Mouse (Mus musculus): ENCODE measurements around the gene Gm49368. TPM values are rescaled to one million over a fixed set of nuclear protein-coding genes. Genes with fewer than 3 reads are reported as not detected.

The Gm49368 gene
- total and polyA plus RNA-seq, 2 experiments from 2014 or later, result not detected

DNA sequence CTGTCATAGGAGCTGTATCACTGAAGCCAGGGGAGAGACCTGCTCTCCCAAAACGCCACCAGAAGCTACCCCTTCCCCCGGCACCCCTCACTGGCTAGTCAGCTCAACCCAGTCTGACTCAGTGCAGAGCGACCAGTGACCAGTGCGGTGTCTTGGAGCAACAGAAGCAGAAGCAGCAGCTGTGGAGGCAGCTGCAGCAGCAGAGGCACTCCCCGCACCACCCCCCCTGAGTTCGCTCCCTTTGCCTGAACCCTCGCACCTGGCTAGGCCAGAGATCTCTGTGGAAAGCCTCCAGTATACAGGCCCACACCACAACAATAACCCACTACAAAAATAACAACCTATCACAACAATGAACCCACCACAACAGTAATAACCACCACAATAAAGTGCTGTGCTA lies 3.9 kb upstream of the Gm49368 start:
- no peak overlapping the region for H3K9ac ChIP-seq (replicated peaks; ENCODE audit: low read length, poor library complexity, severe bottlenecking)
- H3K4me1 ChIP-seq (ENCODE audit: insufficient read depth, low read length), result no peaks in the 10 kb centered on the region
- H3K9me3 ChIP-seq (ENCODE audit: low read length), result no peaks in the 10 kb centered on the region
- DNase-seq (ENCODE audit: low spot score) (no peak), ATAC-seq (ENCODE audit: low FRiP score) (no peak)
- H3K27ac ChIP-seq (ENCODE audit: low read depth, low read length), result no peak overlapping the region
- no peak overlapping the region for H3K4me2 ChIP-seq (ENCODE audit: low read depth, low read length, poor library complexity, severe bottlenecking)
- no peak for TF ChIP-seq CTCF (IDR thresholded peaks at IDR 0.05)
- no peaks in the 10 kb centered on the region for H3K27me3 ChIP-seq (ENCODE audit: insufficient read depth, low read length)
- no peak overlapping the region for H3K4me3 ChIP-seq (ENCODE audit: low read depth, low read length)
- WGBS, result 77% methylated on average over 7 of the region's 7 CpGs
- H3K36me3 ChIP-seq (ENCODE audit: insufficient read depth, low read length), result no peaks in the 10 kb centered on the region

DNA sequence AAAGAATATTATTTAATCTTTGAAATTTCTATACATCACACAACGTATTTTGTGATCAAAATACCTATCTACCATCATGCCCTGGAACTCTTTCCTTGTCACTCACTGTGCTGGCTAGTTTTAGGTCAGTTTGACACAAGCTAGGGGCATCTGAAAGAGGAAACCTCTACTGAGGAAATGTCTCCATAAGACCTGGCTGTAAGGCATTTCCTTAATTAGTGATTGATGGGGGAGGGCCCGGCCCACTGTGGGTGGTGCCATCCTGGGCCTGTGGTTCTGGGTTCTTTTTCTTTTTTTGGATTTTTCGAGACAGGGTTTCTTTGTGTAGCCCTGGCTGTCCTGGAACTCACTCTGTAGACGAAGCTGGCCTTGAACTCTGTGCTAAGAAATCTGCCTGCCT lies 3.4 kb upstream of the Gm49368 start:
- Histone ChIP-seq H3K27me3 (ENCODE audit: insufficient read depth, low read length) (no peaks in the 10 kb centered on the region), H3K4me2 (ENCODE audit: low read depth, low read length, poor library complexity, severe bottlenecking) (no peak overlapping the region), H3K9me3 (ENCODE audit: low read length) (no peaks in the 10 kb centered on the region), H3K4me1 (ENCODE audit: insufficient read depth, low read length) (no peaks in the 10 kb centered on the region), H3K36me3 (ENCODE audit: insufficient read depth, low read length) (no peaks in the 10 kb centered on the region), H3K27ac (ENCODE audit: low read depth, low read length) (no peak overlapping the region), H3K9ac (replicated peaks; ENCODE audit: low read length, poor library complexity, severe bottlenecking) (no peak overlapping the region), H3K4me3 (ENCODE audit: low read depth, low read length) (no peak overlapping the region)
- ATAC-seq (ENCODE audit: low FRiP score), result no peak
- no peak for DNase-seq (ENCODE audit: low spot score)
- WGBS, result 77% methylated on average over 4 of the region's 4 CpGs
- TF ChIP-seq CTCF (IDR thresholded peaks at IDR 0.05), result no peak

DNA sequence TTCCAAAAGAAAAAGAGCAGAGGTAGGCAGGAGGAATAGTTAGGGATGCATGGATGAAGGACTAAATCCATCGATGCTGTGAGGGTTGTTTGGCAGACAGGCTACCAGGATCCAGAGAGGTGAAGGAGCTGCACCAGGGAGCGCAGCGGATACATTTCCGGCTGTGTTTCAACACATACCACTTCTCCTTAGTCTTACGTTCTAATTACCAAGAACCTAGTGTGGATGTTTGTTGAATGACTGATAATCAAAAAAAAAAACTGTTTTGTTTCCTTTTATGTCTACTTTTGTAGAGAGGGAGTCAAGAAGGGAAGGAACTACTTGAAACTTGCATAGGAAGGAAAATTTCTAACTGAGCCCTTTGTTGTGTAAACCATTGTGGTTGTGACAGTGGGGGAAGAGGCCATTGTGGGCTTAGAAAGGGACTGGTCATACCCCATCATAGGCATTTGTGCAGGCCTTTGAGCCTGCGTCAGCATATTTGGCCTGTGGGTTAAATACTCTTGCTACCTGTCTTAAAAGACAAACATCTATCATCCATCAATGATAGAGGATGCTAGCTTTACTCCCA lies 813 bp downstream of the Gm49368 start:
- Histone ChIP-seq H3K9ac (replicated peaks; ENCODE audit: low read length, poor library complexity, severe bottlenecking) (no peak overlapping the region), H3K4me1 (ENCODE audit: insufficient read depth, low read length) (no peaks in the 10 kb centered on the region), H3K4me2 (ENCODE audit: low read depth, low read length, poor library complexity, severe bottlenecking) (no peak overlapping the region), H3K9me3 (ENCODE audit: low read length) (no peaks in the 10 kb centered on the region), H3K27ac (ENCODE audit: low read depth, low read length) (no peak overlapping the region), H3K36me3 (ENCODE audit: insufficient read depth, low read length) (no peaks in the 10 kb centered on the region), H3K4me3 (ENCODE audit: low read depth, low read length) (no peak overlapping the region), H3K27me3 (ENCODE audit: insufficient read depth, low read length) (no peaks in the 10 kb centered on the region)
- ATAC-seq (ENCODE audit: low FRiP score) (no peak), DNase-seq (ENCODE audit: low spot score) (no peak)
- WGBS, result 85% methylated on average over 6 of the region's 6 CpGs
- no peak for TF ChIP-seq CTCF (IDR thresholded peaks at IDR 0.05)

DNA sequence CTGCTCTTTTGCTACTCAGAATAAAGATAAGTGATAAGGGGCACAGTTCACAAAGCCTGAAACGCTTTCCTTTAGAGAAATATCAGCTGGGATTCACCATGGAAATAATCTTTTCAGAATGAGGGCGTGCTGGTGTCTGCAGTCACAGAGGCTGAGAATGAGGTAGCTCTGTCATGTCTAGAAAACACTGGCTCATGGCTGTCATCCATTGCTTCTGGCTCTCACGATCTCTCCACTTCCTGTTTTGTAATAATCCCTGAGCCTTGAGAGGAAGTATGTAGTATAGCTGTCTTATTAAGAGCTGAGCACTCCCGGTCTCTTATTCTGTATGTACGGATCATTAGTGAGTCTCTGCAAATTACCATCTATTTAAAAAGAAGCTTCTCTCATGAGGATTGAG lies 3.1 kb downstream of the Gm49368 start:
- DNase-seq (ENCODE audit: low spot score) (no peak), ATAC-seq (ENCODE audit: low FRiP score) (no peak)
- Histone ChIP-seq H3K4me3 (ENCODE audit: low read depth, low read length) (no peak overlapping the region), H3K9ac (replicated peaks; ENCODE audit: low read length, poor library complexity, severe bottlenecking) (no peak overlapping the region), H3K9me3 (ENCODE audit: low read length) (no peaks in the 10 kb centered on the region), H3K27ac (ENCODE audit: low read depth, low read length) (no peak overlapping the region), H3K4me1 (ENCODE audit: insufficient read depth, low read length) (no peaks in the 10 kb centered on the region), H3K4me2 (ENCODE audit: low read depth, low read length, poor library complexity, severe bottlenecking) (no peak overlapping the region), H3K27me3 (ENCODE audit: insufficient read depth, low read length) (no peaks in the 10 kb centered on the region), H3K36me3 (ENCODE audit: insufficient read depth, low read length) (no peaks in the 10 kb centered on the region)
- no peak for TF ChIP-seq CTCF (IDR thresholded peaks at IDR 0.05)
- WGBS, result 84% methylated on average over 5 of the region's 5 CpGs

DNA sequence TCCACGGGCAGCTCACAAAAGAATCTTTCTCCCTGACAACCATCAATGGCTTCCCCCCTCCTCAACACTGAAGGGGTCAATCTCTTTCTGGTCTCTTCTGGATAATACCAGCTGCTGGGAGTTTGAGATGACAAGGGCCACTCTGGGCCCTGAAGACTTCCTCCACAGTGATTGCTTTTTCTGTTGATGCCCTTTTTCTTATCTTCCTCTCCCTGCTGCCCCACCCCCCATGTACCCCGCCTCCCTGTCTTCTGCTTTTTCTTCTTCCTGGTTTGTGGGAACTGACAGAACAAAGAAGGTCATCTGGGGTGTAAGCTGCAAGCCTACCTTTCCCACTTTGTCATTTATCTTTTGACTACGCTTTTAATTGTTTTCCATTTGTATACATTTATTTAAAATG lies 5.4 kb downstream of the Gm49368 start:
- no peak for ATAC-seq (ENCODE audit: low FRiP score)
- H3K36me3 ChIP-seq (ENCODE audit: insufficient read depth, low read length), result no peaks in the 10 kb centered on the region
- H3K4me1 ChIP-seq (ENCODE audit: insufficient read depth, low read length), result no peaks in the 10 kb centered on the region
- H3K27ac ChIP-seq (ENCODE audit: low read depth, low read length), result no peak overlapping the region
- 59% methylated on average over 3 of the region's 3 CpGs for WGBS
- no peak for DNase-seq (ENCODE audit: low spot score)
- no peaks in the 10 kb centered on the region for H3K27me3 ChIP-seq (ENCODE audit: insufficient read depth, low read length)
- no peak overlapping the region for H3K4me3 ChIP-seq (ENCODE audit: low read depth, low read length)
- H3K9ac ChIP-seq (replicated peaks; ENCODE audit: low read length, poor library complexity, severe bottlenecking), result no peak overlapping the region
- H3K4me2 ChIP-seq (ENCODE audit: low read depth, low read length, poor library complexity, severe bottlenecking), result no peak overlapping the region
- H3K9me3 ChIP-seq (ENCODE audit: low read length), result no peaks in the 10 kb centered on the region
- TF ChIP-seq CTCF (IDR thresholded peaks at IDR 0.05), result no peak

DNA sequence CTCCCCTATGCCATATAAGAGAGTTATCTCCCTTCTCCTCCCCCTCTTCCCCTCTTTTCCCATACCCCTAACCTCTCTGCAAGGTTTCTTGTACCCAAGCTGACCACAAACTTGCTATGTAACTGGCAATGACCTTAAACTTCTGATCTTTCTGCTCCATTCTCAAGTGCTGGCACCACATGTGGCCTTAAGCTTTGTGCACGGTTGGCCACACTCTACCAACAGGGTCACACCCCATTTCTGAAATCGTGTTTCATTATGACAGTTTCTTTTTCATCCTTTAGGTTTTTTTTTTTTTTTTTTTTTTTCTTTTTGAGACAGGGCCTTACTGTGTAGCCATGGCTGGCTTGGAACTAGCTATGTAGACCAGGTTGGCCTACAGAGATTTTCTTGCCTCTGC lies 7.4 kb downstream of the Gm49368 start:
- Histone ChIP-seq H3K9me3 (ENCODE audit: low read length) (no peaks in the 10 kb centered on the region), H3K4me3 (ENCODE audit: low read depth, low read length) (no peak overlapping the region), H3K9ac (replicated peaks; ENCODE audit: low read length, poor library complexity, severe bottlenecking) (no peak overlapping the region), H3K4me2 (ENCODE audit: low read depth, low read length, poor library complexity, severe bottlenecking) (no peak overlapping the region), H3K27ac (ENCODE audit: low read depth, low read length) (no peak overlapping the region), H3K36me3 (ENCODE audit: insufficient read depth, low read length) (no peaks in the 10 kb centered on the region), H3K27me3 (ENCODE audit: insufficient read depth, low read length) (no peaks in the 10 kb centered on the region), H3K4me1 (ENCODE audit: insufficient read depth, low read length) (no peaks in the 10 kb centered on the region)
- ATAC-seq (ENCODE audit: low FRiP score) (no peak), DNase-seq (ENCODE audit: low spot score) (no peak)
- no peak for TF ChIP-seq CTCF (IDR thresholded peaks at IDR 0.05)
- 81% methylated on average over 2 of the region's 2 CpGs for WGBS

All from midbrain, postnatal 0 days (tissue).